Mouse (Mus musculus): ENCODE measurements at regions not wholly inside any gene's neighbourhood (a gene's known extent, or its start where the extent isn't known, plus 50 kb on each side); places are given as distances from the start of the nearest gene placed in this dataset.

DNA sequence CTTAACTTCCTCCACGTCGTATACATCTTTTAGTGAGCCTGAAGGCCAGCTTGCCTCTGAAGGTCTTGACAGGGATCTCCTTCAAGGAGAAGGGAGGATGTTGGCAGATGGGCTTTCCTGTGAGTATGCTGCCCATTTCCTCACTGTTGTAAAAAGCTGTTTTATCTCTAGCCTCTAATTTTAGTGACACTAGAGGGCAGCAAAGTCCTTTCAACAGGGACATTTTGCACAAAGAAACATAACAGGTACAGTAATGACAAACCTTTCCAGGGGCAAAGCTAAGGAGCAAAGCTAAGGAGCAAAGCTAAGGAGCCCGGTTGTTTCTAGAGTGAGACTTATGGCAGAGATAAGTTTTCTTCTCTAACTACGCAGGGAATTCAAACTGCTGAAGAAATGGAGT is 59.0 kb upstream of the Kbtbd8 start:
- no peak for TF ChIP-seq MAX (IDR thresholded peaks at IDR 0.05)
- no peak for TF ChIP-seq CTCF (IDR thresholded peaks at IDR 0.05; ENCODE audit: control insufficient read depth, insufficient read depth, insufficient read length)
- TF ChIP-seq CEBPB (IDR thresholded peaks at IDR 0.05; ENCODE audit: low read depth), result no peak
- TF ChIP-seq USF1 (IDR thresholded peaks at IDR 0.05; ENCODE audit: low read depth), result no peak
- no peak for TF ChIP-seq FOSL1 (IDR thresholded peaks at IDR 0.05; ENCODE audit: insufficient read depth, low read length, poor library complexity, severe bottlenecking)
- no peak for TF ChIP-seq MYOD1 (IDR thresholded peaks at IDR 0.05; ENCODE audit: control insufficient read depth, insufficient read length, low read depth)
- no peak for TF ChIP-seq MYOG (IDR thresholded peaks at IDR 0.05; ENCODE audit: control insufficient read depth, extremely low read depth, insufficient read length)
